Mouse (Mus musculus): ENCODE measurements around the gene Tenm4. TPM values are rescaled to one million over a fixed set of nuclear protein-coding genes. Genes with fewer than 3 reads are reported as not detected.

Gene Tenm4
- polyA plus RNA-seq, 1 experiment from 2014 or later: 5.0 TPM

DNA sequence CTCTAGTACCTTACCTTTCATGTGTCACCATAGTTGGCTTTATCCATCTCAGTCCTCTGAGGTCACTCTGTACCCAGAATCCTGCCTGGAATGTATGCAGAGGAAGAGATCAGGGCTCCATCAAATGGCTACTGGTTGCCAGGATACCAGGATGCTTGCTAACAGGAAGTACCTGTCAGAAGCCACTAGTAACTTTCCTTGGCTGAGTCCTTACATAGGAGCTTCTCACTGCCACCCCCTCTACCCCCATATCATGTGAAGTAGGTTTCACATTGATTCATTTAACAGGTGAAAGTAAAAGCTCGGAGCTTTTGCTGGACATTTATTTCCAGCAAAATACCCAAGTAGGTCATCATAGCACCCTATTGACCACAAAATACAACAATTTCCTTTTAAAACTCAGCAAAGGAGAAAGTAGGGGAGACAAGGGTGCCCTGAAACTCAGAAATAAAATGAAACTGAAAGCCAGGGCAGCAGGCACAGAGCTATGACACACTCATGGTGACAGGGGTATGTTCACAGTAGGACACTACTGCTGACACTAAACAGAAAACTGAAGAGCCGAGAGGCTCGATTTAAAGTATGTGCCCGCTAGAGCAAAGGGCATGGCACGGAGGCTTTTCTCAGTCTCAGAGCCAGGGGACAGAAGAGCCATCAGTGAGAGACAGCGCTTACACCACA is 647.3 kb downstream of the Tenm4 start:
- H3K4me1 ChIP-seq (ENCODE audit: insufficient read depth, low read depth, low read length): peaks cover 2% of the 10 kb centered on the region; the same call in 1 of the 2 replicates
- H3K9me3 ChIP-seq (ENCODE audit: low read length): no peaks in the 10 kb centered on the region
- no peak overlapping the region for H3K27ac ChIP-seq (ENCODE audit: low read length)
- H3K36me3 ChIP-seq (ENCODE audit: insufficient read depth, low read length): no peaks in the 10 kb centered on the region
- no peak overlapping the region for H3K4me3 ChIP-seq (ENCODE audit: low read depth, low read length)
- no peak overlapping the region for H3K9ac ChIP-seq (replicated peaks; ENCODE audit: low read depth)
- DNase-seq (ENCODE audit: low spot score): no peak
- no peak overlapping the region for H3K4me2 ChIP-seq (replicated peaks; ENCODE audit: low read depth, low read length)
- TF ChIP-seq CTCF (IDR thresholded peaks at IDR 0.05) (no peak), EP300 (IDR thresholded peaks at IDR 0.05) (no peak)
- 84% methylated on average over 6 of the region's 6 CpGs for WGBS
- no peaks in the 10 kb centered on the region for H3K27me3 ChIP-seq (replicated peaks; ENCODE audit: insufficient read depth, low read length)
- no peak for ATAC-seq

DNA sequence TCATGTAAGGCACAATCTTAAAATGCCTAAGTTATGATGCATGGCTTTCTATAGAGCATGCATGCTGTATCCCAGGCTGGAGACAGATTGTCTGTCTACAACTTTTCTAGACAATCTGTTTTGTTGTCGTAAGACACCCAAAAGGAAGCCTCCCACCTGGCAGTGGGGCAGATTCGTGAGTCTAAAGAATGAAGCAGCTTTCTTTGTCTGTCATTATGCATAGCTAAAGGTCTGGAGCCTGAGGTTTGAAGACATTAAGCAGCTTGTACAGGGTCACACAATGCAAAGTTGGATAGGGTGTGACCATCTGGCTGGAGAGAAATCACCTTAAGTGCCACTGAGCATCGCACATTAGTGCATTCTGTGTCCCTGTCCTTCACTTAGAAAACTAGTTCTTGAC is 648.5 kb downstream of the Tenm4 start:
- Histone ChIP-seq H3K36me3 (ENCODE audit: insufficient read depth, low read length) (no peaks in the 10 kb centered on the region), H3K4me3 (ENCODE audit: low read depth, low read length) (no peak overlapping the region), H3K4me2 (replicated peaks; ENCODE audit: low read depth, low read length) (no peak overlapping the region), H3K9ac (replicated peaks; ENCODE audit: low read depth) (no peak overlapping the region), H3K9me3 (ENCODE audit: low read length) (no peaks in the 10 kb centered on the region), H3K4me1 (ENCODE audit: insufficient read depth, low read depth, low read length) (peaks cover 2% of the 10 kb centered on the region; the same call in 1 of the 2 replicates), H3K27ac (ENCODE audit: low read length) (no peak overlapping the region), H3K27me3 (replicated peaks; ENCODE audit: insufficient read depth, low read length) (no peaks in the 10 kb centered on the region)
- WGBS: 87% methylated on average over 3 of the region's 3 CpGs
- TF ChIP-seq CTCF (IDR thresholded peaks at IDR 0.05) (no peak), EP300 (IDR thresholded peaks at IDR 0.05) (no peak)
- no peak for DNase-seq (ENCODE audit: low spot score)
- no peak for ATAC-seq

DNA sequence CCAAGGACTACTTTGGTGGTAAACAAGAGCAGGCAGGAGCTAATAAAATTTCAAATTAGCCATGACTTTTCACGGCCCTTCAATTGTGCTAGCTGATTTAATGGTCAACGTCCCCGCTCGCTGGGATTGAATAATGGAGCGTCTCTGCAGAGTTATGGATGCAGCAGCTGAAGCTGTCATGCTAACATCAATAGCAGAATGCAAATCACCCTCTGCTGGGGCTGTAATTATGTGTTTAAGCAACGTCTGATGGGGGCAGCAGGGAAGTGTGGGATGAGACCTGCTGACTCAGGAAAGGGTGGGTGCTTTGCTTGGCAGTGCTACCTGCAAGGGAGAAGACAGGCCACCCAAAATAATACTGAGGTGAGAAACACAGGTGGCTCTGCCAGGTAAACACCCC is 649.3 kb downstream of the Tenm4 start:
- H3K9me3 ChIP-seq (ENCODE audit: low read length): no peaks in the 10 kb centered on the region
- no peak for ATAC-seq

DNA sequence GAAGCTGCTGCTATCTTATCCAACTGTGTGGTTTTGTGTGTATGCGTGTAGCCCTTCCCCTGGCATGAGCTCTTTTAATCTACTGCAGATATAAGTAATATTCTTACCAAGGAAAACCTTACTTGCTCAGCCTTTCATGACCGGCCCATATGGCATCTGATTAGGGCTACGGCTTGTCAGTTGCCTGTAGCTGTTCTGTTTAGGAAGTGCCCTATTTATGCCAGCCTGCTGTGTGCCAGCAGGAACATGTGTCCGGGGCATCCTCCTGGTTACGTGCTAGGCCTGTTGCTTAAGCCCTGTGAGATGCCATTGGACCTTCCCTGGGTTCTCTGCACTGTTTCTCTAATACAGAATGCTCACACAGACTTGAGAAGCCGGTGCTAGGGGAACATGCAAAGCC is 655.1 kb downstream of the Tenm4 start:
- 84% methylated on average over 6 of the region's 6 CpGs for WGBS
- Histone ChIP-seq H3K4me3 (ENCODE audit: low read depth, low read length) (no peak overlapping the region), H3K27ac (ENCODE audit: low read length) (no peak overlapping the region), H3K9me3 (ENCODE audit: low read length) (no peaks in the 10 kb centered on the region), H3K4me1 (ENCODE audit: insufficient read depth, low read depth, low read length) (no peaks in the 10 kb centered on the region), H3K36me3 (ENCODE audit: insufficient read depth, low read length) (no peaks in the 10 kb centered on the region), H3K4me2 (replicated peaks; ENCODE audit: low read depth, low read length) (no peak overlapping the region), H3K9ac (replicated peaks; ENCODE audit: low read depth) (no peak overlapping the region), H3K27me3 (replicated peaks; ENCODE audit: insufficient read depth, low read length) (no peaks in the 10 kb centered on the region)
- ATAC-seq (no peak), DNase-seq (ENCODE audit: low spot score) (no peak)
- TF ChIP-seq EP300 (IDR thresholded peaks at IDR 0.05) (no peak), CTCF (IDR thresholded peaks at IDR 0.05) (no peak)

More for the DNA sequence above, 649.3 kb downstream of the Tenm4 start:
- no peak overlapping the region for H3K27ac ChIP-seq (ENCODE audit: low read length)
- H3K36me3 ChIP-seq (ENCODE audit: insufficient read depth, low read length): no peaks in the 10 kb centered on the region
- WGBS: 60% methylated on average over 6 of the region's 6 CpGs
- H3K4me2 ChIP-seq (replicated peaks; ENCODE audit: low read depth, low read length): no peak overlapping the region
- no peaks in the 10 kb centered on the region for H3K4me1 ChIP-seq (ENCODE audit: insufficient read depth, low read depth, low read length)
- no peak overlapping the region for H3K4me3 ChIP-seq (ENCODE audit: low read depth, low read length)
- DNase-seq (ENCODE audit: low spot score): no peak
- TF ChIP-seq CTCF (IDR thresholded peaks at IDR 0.05): no peak
- TF ChIP-seq EP300 (IDR thresholded peaks at IDR 0.05): no peak
- H3K9ac ChIP-seq (replicated peaks; ENCODE audit: low read depth): no peak overlapping the region
- no peaks in the 10 kb centered on the region for H3K27me3 ChIP-seq (replicated peaks; ENCODE audit: insufficient read depth, low read length)

DNA sequence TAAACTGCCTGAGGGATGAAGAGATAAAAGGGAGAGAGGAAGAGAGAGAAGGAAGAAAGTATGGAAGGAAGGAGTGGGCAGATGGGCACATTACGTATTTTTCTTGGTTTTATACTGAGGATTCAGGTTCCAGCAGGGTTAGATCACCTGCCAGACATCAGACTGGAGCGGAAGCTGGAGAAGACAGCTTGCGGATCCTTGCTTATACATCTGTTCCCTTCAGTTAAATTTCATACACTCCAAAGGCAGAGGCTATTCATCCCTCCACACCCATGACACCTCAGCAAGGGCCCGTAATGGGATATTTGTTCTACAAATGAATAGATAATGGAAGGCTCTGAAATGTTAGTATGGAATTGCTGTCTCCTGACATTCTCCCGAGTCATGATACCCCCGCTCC is 655.6 kb downstream of the Tenm4 start:
- whole genome bisulfite sequencing: 89% methylated on average over 6 of the region's 6 CpGs
- no peak for ATAC-seq
- Histone ChIP-seq H3K9ac (replicated peaks; ENCODE audit: low read depth) (no peak overlapping the region), H3K4me2 (replicated peaks; ENCODE audit: low read depth, low read length) (no peak overlapping the region), H3K36me3 (ENCODE audit: insufficient read depth, low read length) (no peaks in the 10 kb centered on the region), H3K4me1 (ENCODE audit: insufficient read depth, low read depth, low read length) (no peaks in the 10 kb centered on the region), H3K9me3 (ENCODE audit: low read length) (no peaks in the 10 kb centered on the region), H3K27me3 (replicated peaks; ENCODE audit: insufficient read depth, low read length) (no peaks in the 10 kb centered on the region), H3K4me3 (ENCODE audit: low read depth, low read length) (no peak overlapping the region), H3K27ac (ENCODE audit: low read length) (no peak overlapping the region)
- no peak for TF ChIP-seq EP300 (IDR thresholded peaks at IDR 0.05)
- TF ChIP-seq CTCF (IDR thresholded peaks at IDR 0.05): no peak
- no peak for DNase-seq (ENCODE audit: low spot score)

DNA sequence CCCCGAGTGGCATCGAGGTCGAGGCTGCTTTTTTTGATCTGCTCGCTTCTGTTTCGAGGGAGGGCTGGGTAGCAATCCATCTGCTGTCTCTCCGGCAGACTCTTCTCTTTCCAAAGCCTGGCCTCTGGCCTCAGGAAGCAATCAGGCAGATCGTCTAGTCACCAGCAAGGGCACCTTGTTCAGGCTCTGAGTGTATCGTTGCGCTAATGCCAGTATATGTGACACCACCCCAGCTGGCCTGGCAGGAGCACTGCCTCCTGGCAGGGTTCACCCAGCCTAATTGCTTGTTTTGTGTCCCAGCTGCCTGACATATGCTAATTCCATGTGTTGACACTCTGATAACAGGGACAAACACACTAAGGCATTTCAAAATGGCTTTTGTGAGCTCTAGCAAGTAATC is 661.5 kb downstream of the Tenm4 start:
- no peaks in the 10 kb centered on the region for H3K9me3 ChIP-seq (ENCODE audit: low read length)
- H3K27ac ChIP-seq (ENCODE audit: low read length): no peak overlapping the region
- WGBS: 20% methylated on average over 9 of the region's 9 CpGs
- no peak overlapping the region for H3K9ac ChIP-seq (replicated peaks; ENCODE audit: low read depth)
- H3K36me3 ChIP-seq (ENCODE audit: insufficient read depth, low read length): no peaks in the 10 kb centered on the region
- peak; percentile 80 for ATAC-seq
- TF ChIP-seq CTCF (IDR thresholded peaks at IDR 0.05): no peak
- TF ChIP-seq EP300 (IDR thresholded peaks at IDR 0.05): 0 out of 2 replicates have a peak, but pooled peaks have one; percentile 33
- no peak overlapping the region for H3K4me3 ChIP-seq (ENCODE audit: low read depth, low read length)
- H3K4me1 ChIP-seq (ENCODE audit: insufficient read depth, low read depth, low read length): no peaks in the 10 kb centered on the region
- DNase-seq (ENCODE audit: low spot score): peak; percentile 58
- no peaks in the 10 kb centered on the region for H3K27me3 ChIP-seq (replicated peaks; ENCODE audit: insufficient read depth, low read length)
- no peak overlapping the region for H3K4me2 ChIP-seq (replicated peaks; ENCODE audit: low read depth, low read length)

All from lung, postnatal 0 days (tissue).